Mouse (Mus musculus): Measurements from ENCODE around the gene Slc36a3. TPM values are rescaled to one million over a fixed set of nuclear protein-coding genes. Genes with fewer than 3 reads are reported as not detected.

Slc36a3 gene
- polyA plus RNA-seq, 1 experiment from 2014 or later: not detected

GRCm38 (mm10) chr11:55155070-55155421, 3.5 kb upstream of the Slc36a3 start:
- DNase-seq (ENCODE audit: low spot score) (no peak), ATAC-seq (ENCODE audit: low FRiP score) (no peak)
- Histone ChIP-seq H3K27me3 (ENCODE audit: control insufficient read depth, insufficient read depth, low read length) (no peaks in the 10 kb centered on the region), H3K9me3 (ENCODE audit: control insufficient read depth, low read length) (no peaks in the 10 kb centered on the region), H3K9ac (ENCODE audit: low read depth, low read length) (no peak overlapping the region), H3K27ac (ENCODE audit: low read depth, low read length) (no peak overlapping the region), H3K4me3 (ENCODE audit: low read depth, low read length) (no peak overlapping the region), H3K4me1 (replicated peaks; ENCODE audit: control insufficient read depth, insufficient read depth, low read length) (no peaks in the 10 kb centered on the region), H3K36me3 (ENCODE audit: control insufficient read depth, insufficient read depth, low read length) (no peaks in the 10 kb centered on the region), H3K4me2 (replicated peaks; ENCODE audit: low read depth, low read length) (no peak overlapping the region)
- WGBS: 69% methylated on average over 6 of the region's 6 CpGs

- H3K36me3 ChIP-seq (ENCODE audit: control insufficient read depth, insufficient read depth, low read length): no peaks in the 10 kb centered on the region
- no peaks in the 10 kb centered on the region for H3K9me3 ChIP-seq (ENCODE audit: control insufficient read depth, low read length)
- no peaks in the 10 kb centered on the region for H3K27me3 ChIP-seq (ENCODE audit: control insufficient read depth, insufficient read depth, low read length)
- H3K4me2 ChIP-seq (replicated peaks; ENCODE audit: low read depth, low read length): no peak overlapping the region
- H3K4me3 ChIP-seq (ENCODE audit: low read depth, low read length): no peak overlapping the region
- H3K4me1 ChIP-seq (replicated peaks; ENCODE audit: control insufficient read depth, insufficient read depth, low read length): no peaks in the 10 kb centered on the region
- H3K27ac ChIP-seq (ENCODE audit: low read depth, low read length): no peak overlapping the region
- DNase-seq (ENCODE audit: low spot score) (no peak), ATAC-seq (ENCODE audit: low FRiP score) (no peak)
- 72% methylated on average over 3 of the region's 3 CpGs for WGBS
- H3K9ac ChIP-seq (ENCODE audit: low read depth, low read length): no peak overlapping the region
Measured at GRCm38 (mm10) chr11:55154398-55155069, 3.0 kb upstream of the Slc36a3 start.

- Histone ChIP-seq H3K9ac (ENCODE audit: low read depth, low read length) (no peak overlapping the region), H3K4me3 (ENCODE audit: low read depth, low read length) (no peak overlapping the region), H3K36me3 (ENCODE audit: control insufficient read depth, insufficient read depth, low read length) (no peaks in the 10 kb centered on the region), H3K4me2 (replicated peaks; ENCODE audit: low read depth, low read length) (no peak overlapping the region), H3K27ac (ENCODE audit: low read depth, low read length) (no peak overlapping the region), H3K27me3 (ENCODE audit: control insufficient read depth, insufficient read depth, low read length) (no peaks in the 10 kb centered on the region), H3K4me1 (replicated peaks; ENCODE audit: control insufficient read depth, insufficient read depth, low read length) (no peaks in the 10 kb centered on the region), H3K9me3 (ENCODE audit: control insufficient read depth, low read length) (no peaks in the 10 kb centered on the region)
- 88% methylated on average over 4 of the region's 4 CpGs for WGBS
- DNase-seq (ENCODE audit: low spot score) (no peak), ATAC-seq (ENCODE audit: low FRiP score) (no peak)
Measured at GRCm38 (mm10) chr11:55148461-55148860, 3.0 kb downstream of the Slc36a3 start.

- Histone ChIP-seq H3K4me2 (replicated peaks; ENCODE audit: low read depth, low read length) (no peak overlapping the region), H3K4me3 (ENCODE audit: low read depth, low read length) (no peak overlapping the region), H3K27me3 (ENCODE audit: control insufficient read depth, insufficient read depth, low read length) (no peaks in the 10 kb centered on the region), H3K9me3 (ENCODE audit: control insufficient read depth, low read length) (no peaks in the 10 kb centered on the region), H3K4me1 (replicated peaks; ENCODE audit: control insufficient read depth, insufficient read depth, low read length) (no peaks in the 10 kb centered on the region), H3K9ac (ENCODE audit: low read depth, low read length) (no peak overlapping the region), H3K36me3 (ENCODE audit: control insufficient read depth, insufficient read depth, low read length) (no peaks in the 10 kb centered on the region), H3K27ac (ENCODE audit: low read depth, low read length) (no peak overlapping the region)
- ATAC-seq (ENCODE audit: low FRiP score): no peak
- no peak for DNase-seq (ENCODE audit: low spot score)
- WGBS: 67% methylated on average over 6 of the region's 6 CpGs
Measured at GRCm38 (mm10) chr11:55147423-55147822, 4.1 kb downstream of the Slc36a3 start.

- Histone ChIP-seq H3K27me3 (ENCODE audit: control insufficient read depth, insufficient read depth, low read length) (no peaks in the 10 kb centered on the region), H3K4me1 (replicated peaks; ENCODE audit: control insufficient read depth, insufficient read depth, low read length) (no peaks in the 10 kb centered on the region), H3K9me3 (ENCODE audit: control insufficient read depth, low read length) (no peaks in the 10 kb centered on the region), H3K36me3 (ENCODE audit: control insufficient read depth, insufficient read depth, low read length) (no peaks in the 10 kb centered on the region), H3K4me3 (ENCODE audit: low read depth, low read length) (no peak overlapping the region), H3K27ac (ENCODE audit: low read depth, low read length) (no peak overlapping the region), H3K4me2 (replicated peaks; ENCODE audit: low read depth, low read length) (no peak overlapping the region), H3K9ac (ENCODE audit: low read depth, low read length) (no peak overlapping the region)
- no peak for ATAC-seq (ENCODE audit: low FRiP score)
- no peak for DNase-seq (ENCODE audit: low spot score)
- WGBS: 67% methylated on average over 1 of the region's 1 CpGs
Measured at GRCm38 (mm10) chr11:55146855-55147254, 4.7 kb downstream of the Slc36a3 start.

- DNase-seq (ENCODE audit: low spot score) (no peak), ATAC-seq (ENCODE audit: low FRiP score) (no peak)
- WGBS: 83% methylated on average over 5 of the region's 5 CpGs
- no peaks in the 10 kb centered on the region for H3K9me3 ChIP-seq (ENCODE audit: control insufficient read depth, low read length)
- H3K27me3 ChIP-seq (ENCODE audit: control insufficient read depth, insufficient read depth, low read length): no peaks in the 10 kb centered on the region
- no peak overlapping the region for H3K9ac ChIP-seq (ENCODE audit: low read depth, low read length)
- H3K4me3 ChIP-seq (ENCODE audit: low read depth, low read length): no peak overlapping the region
- H3K4me1 ChIP-seq (replicated peaks; ENCODE audit: control insufficient read depth, insufficient read depth, low read length): no peaks in the 10 kb centered on the region
- H3K36me3 ChIP-seq (ENCODE audit: control insufficient read depth, insufficient read depth, low read length): no peaks in the 10 kb centered on the region
- no peak overlapping the region for H3K27ac ChIP-seq (ENCODE audit: low read depth, low read length)
- H3K4me2 ChIP-seq (replicated peaks; ENCODE audit: low read depth, low read length): no peak overlapping the region
Measured at GRCm38 (mm10) chr11:55144011-55144410, 7.5 kb downstream of the Slc36a3 start.

- Histone ChIP-seq H3K4me1 (replicated peaks; ENCODE audit: control insufficient read depth, insufficient read depth, low read length) (no peaks in the 10 kb centered on the region), H3K9me3 (ENCODE audit: control insufficient read depth, low read length) (no peaks in the 10 kb centered on the region), H3K27ac (ENCODE audit: low read depth, low read length) (no peak overlapping the region), H3K4me3 (ENCODE audit: low read depth, low read length) (no peak overlapping the region), H3K4me2 (replicated peaks; ENCODE audit: low read depth, low read length) (no peak overlapping the region), H3K27me3 (ENCODE audit: control insufficient read depth, insufficient read depth, low read length) (no peaks in the 10 kb centered on the region), H3K9ac (ENCODE audit: low read depth, low read length) (no peak overlapping the region), H3K36me3 (ENCODE audit: control insufficient read depth, insufficient read depth, low read length) (no peaks in the 10 kb centered on the region)
- DNase-seq (ENCODE audit: low spot score) (no peak), ATAC-seq (ENCODE audit: low FRiP score) (no peak)
- WGBS: 87% methylated on average over 4 of the region's 4 CpGs
Measured at GRCm38 (mm10) chr11:55141502-55141901, 10.0 kb downstream of the Slc36a3 start.

GRCm38 (mm10) chr11:55137646-55138045, 13.9 kb downstream of the Slc36a3 start:
- DNase-seq (ENCODE audit: low spot score): no peak
- Histone ChIP-seq H3K27me3 (ENCODE audit: control insufficient read depth, insufficient read depth, low read length) (no peaks in the 10 kb centered on the region), H3K9ac (ENCODE audit: low read depth, low read length) (no peak overlapping the region), H3K9me3 (ENCODE audit: control insufficient read depth, low read length) (no peaks in the 10 kb centered on the region), H3K4me1 (replicated peaks; ENCODE audit: control insufficient read depth, insufficient read depth, low read length) (no peaks in the 10 kb centered on the region), H3K4me2 (replicated peaks; ENCODE audit: low read depth, low read length) (no peak overlapping the region), H3K36me3 (ENCODE audit: control insufficient read depth, insufficient read depth, low read length) (no peaks in the 10 kb centered on the region), H3K4me3 (ENCODE audit: low read depth, low read length) (no peak overlapping the region), H3K27ac (ENCODE audit: low read depth, low read length) (no peak overlapping the region)
- ATAC-seq (ENCODE audit: low FRiP score): no peak

- WGBS: 82% methylated on average over 15 of the region's 15 CpGs
- no peaks in the 10 kb centered on the region for H3K9me3 ChIP-seq (ENCODE audit: control insufficient read depth, low read length)
- no peaks in the 10 kb centered on the region for H3K27me3 ChIP-seq (ENCODE audit: control insufficient read depth, insufficient read depth, low read length)
- DNase-seq (ENCODE audit: low spot score) (no peak), ATAC-seq (ENCODE audit: low FRiP score) (no peak)
- no peak overlapping the region for H3K27ac ChIP-seq (ENCODE audit: low read depth, low read length)
- no peak overlapping the region for H3K4me3 ChIP-seq (ENCODE audit: low read depth, low read length)
- no peaks in the 10 kb centered on the region for H3K36me3 ChIP-seq (ENCODE audit: control insufficient read depth, insufficient read depth, low read length)
- H3K4me2 ChIP-seq (replicated peaks; ENCODE audit: low read depth, low read length): no peak overlapping the region
- no peaks in the 10 kb centered on the region for H3K4me1 ChIP-seq (replicated peaks; ENCODE audit: control insufficient read depth, insufficient read depth, low read length)
- H3K9ac ChIP-seq (ENCODE audit: low read depth, low read length): no peak overlapping the region
Measured at GRCm38 (mm10) chr11:55136770-55137547, 14.5 kb downstream of the Slc36a3 start.

Data from hindbrain, embryonic 11.5 days (tissue).